Mouse (Mus musculus): ENCODE measurements around the gene Vav2.

DNA sequence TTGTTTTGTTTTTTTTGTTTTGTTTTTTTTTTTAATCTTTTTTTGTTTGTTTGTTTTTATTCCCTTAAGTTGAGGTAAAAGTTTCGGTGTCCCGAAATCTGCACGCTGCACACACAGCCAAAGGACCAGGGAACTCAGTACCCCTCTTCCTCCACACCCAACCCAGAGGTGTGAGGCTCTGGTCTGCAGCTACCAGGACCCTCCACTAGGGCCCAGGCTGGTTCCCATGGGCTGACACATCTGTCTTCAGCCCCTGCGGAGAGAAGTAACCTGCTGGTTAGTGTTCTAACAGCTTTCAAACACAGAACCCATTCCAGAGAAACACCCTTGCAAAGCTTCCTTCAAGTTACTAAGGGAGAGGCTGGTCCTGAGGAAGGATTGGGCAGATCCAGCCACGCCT, 20.9 kb upstream of the Vav2 start:
- peak; percentile 17; the same call in 1 of the 2 replicates for TF ChIP-seq CTCF (IDR thresholded peaks at IDR 0.05; ENCODE audit: borderline replicate concordance, control insufficient read depth, extremely low read depth, insufficient read depth, low read length, poor library complexity)
- no peak for TF ChIP-seq POLR2A (IDR thresholded peaks at IDR 0.05; ENCODE audit: control insufficient read depth, extremely low read depth, insufficient read depth, low read length, poor library complexity)

Measured in thymus, adult 2 months (tissue).